Mouse (Mus musculus) liver, postnatal 0 days (tissue): Measurements from ENCODE around the gene Gtse1.

ENCODE experiments used
- CTCF ChIP-seq: sonication (generic); IDR thresholded peaks from 2 replicates; pipeline ENCODE4 v1.5.1; 2016; ENCODE audit warnings: antibody characterized with exemption, low read depth
- EP300 ChIP-seq: IDR thresholded peaks from 2 replicates; pipeline ENCODE4 v1.6.1; 2016; ENCODE audit warnings: antibody characterized with exemption, low read depth, mild to moderate bottlenecking

GRCm38 (mm10) chr15:85810806-85811521, 48.6 kb upstream of the Gtse1 start:
- TF ChIP-seq CTCF (peak; percentile 54), EP300 (no peak)
